Mouse (Mus musculus) limb, embryonic 13.5 days (tissue): ENCODE data around the gene Prpf4b. TPM values are rescaled to one million over a fixed set of nuclear protein-coding genes. Genes with fewer than 3 reads are reported as not detected.

Source experiments
- polyA plus RNA-seq: library from polyadenylated mRNA; unstranded; fragments of >200 nt; fragmentation: Nextera tagmentation; extraction: Ambion mirVana; gene quantifications from 2 replicates; pipeline ENCODE4 v1.2.1, GENCODE M21; 2015

Prpf4b gene
- polyA plus RNA-seq, 1 experiment from 2014 or later: 86.0 TPM

Other genes with a start within 250 kb of the Prpf4b start
- 14.2 and 16.3 TPM in 2 replicates for gene Pxdc1, start 221.8 kb upstream of the Prpf4b start, polyA plus RNA-seq
- gene Fam50b, start 140.5 kb upstream of the Prpf4b start, polyA plus RNA-seq: not detected in 2 replicates
- gene Fam217a, start 49.0 kb downstream of the Prpf4b start, polyA plus RNA-seq: 0.70 and 1.2 TPM in 2 replicates
- not detected in 2 replicates for gene 4933417A18Rik, start 49.1 kb downstream of the Prpf4b start, polyA plus RNA-seq
- gene Eci3, start 88.5 kb downstream of the Prpf4b start, polyA plus RNA-seq: 1.00 and 1.4 TPM in 2 replicates
- 159 and 169 TPM in 2 replicates for gene Eci2, start 151.8 kb downstream of the Prpf4b start, polyA plus RNA-seq